Mouse (Mus musculus): ENCODE measurements around the gene Cluh. TPM values are rescaled to one million over a fixed set of nuclear protein-coding genes. Genes with fewer than 3 reads are reported as not detected.

Gene Cluh
- polyA plus RNA-seq, 1 experiment from 2014 or later: 6.3 TPM

GRCm38 (mm10) chr11:74653385-74653784, 4.1 kb downstream of the Cluh start:
- 83% methylated on average over 6 of the region's 6 CpGs for WGBS
- Histone ChIP-seq H3K9ac (ENCODE audit: low read length) (no peak overlapping the region), H3K36me3 (ENCODE audit: control insufficient read depth, insufficient read depth, low read length) (peaks cover 15% of the 10 kb centered on the region), H3K27me3 (replicated peaks; ENCODE audit: control insufficient read depth, insufficient read depth, low read length) (no peaks in the 10 kb centered on the region), H3K9me3 (replicated peaks; ENCODE audit: control insufficient read depth, low read length) (no peaks in the 10 kb centered on the region), H3K4me2 (ENCODE audit: low read length) (no peak overlapping the region), H3K27ac (ENCODE audit: low read depth, low read length) (no peak overlapping the region), H3K4me3 (ENCODE audit: low read depth, low read length) (no peak overlapping the region), H3K4me1 (ENCODE audit: control insufficient read depth, insufficient read depth, low read length) (peaks cover 9% of the 10 kb centered on the region; the same call in 1 of the 2 replicates)
- ATAC-seq: no peak
- DNase-seq (ENCODE audit: low spot score): no peak

GRCm38 (mm10) chr11:74655941-74656340, 6.6 kb downstream of the Cluh start:
- no peak for DNase-seq (ENCODE audit: low spot score)
- no peaks in the 10 kb centered on the region for H3K9me3 ChIP-seq (replicated peaks; ENCODE audit: control insufficient read depth, low read length)
- no peak overlapping the region for H3K9ac ChIP-seq (ENCODE audit: low read length)
- H3K4me3 ChIP-seq (ENCODE audit: low read depth, low read length): no peak overlapping the region
- no peaks in the 10 kb centered on the region; the same call in 1 of the 2 replicates for H3K4me1 ChIP-seq (ENCODE audit: control insufficient read depth, insufficient read depth, low read length)
- no peak overlapping the region for H3K27ac ChIP-seq (ENCODE audit: low read depth, low read length)
- 90% methylated on average over 3 of the region's 3 CpGs for WGBS
- peaks cover 41% of the 10 kb centered on the region for H3K36me3 ChIP-seq (ENCODE audit: control insufficient read depth, insufficient read depth, low read length)
- no peak for ATAC-seq
- H3K4me2 ChIP-seq (ENCODE audit: low read length): no peak overlapping the region
- no peaks in the 10 kb centered on the region for H3K27me3 ChIP-seq (replicated peaks; ENCODE audit: control insufficient read depth, insufficient read depth, low read length)

- ATAC-seq (no peak), DNase-seq (ENCODE audit: low spot score) (no peak)
- Histone ChIP-seq H3K4me1 (ENCODE audit: control insufficient read depth, insufficient read depth, low read length) (no peaks in the 10 kb centered on the region), H3K4me2 (ENCODE audit: low read length) (no peak overlapping the region), H3K27me3 (replicated peaks; ENCODE audit: control insufficient read depth, insufficient read depth, low read length) (no peaks in the 10 kb centered on the region), H3K9ac (ENCODE audit: low read length) (no peak overlapping the region), H3K4me3 (ENCODE audit: low read depth, low read length) (no peak overlapping the region), H3K36me3 (ENCODE audit: control insufficient read depth, insufficient read depth, low read length) (peaks cover 85% of the 10 kb centered on the region), H3K27ac (ENCODE audit: low read depth, low read length) (no peak overlapping the region), H3K9me3 (replicated peaks; ENCODE audit: control insufficient read depth, low read length) (no peaks in the 10 kb centered on the region)
- 93% methylated on average over 13 of the region's 13 CpGs for WGBS
Observed at GRCm38 (mm10) chr11:74660336-74660735, 11.0 kb downstream of the Cluh start.

GRCm38 (mm10) chr11:74661641-74662040, 12.3 kb downstream of the Cluh start:
- H3K4me3 ChIP-seq (ENCODE audit: low read depth, low read length): no peak overlapping the region
- H3K27ac ChIP-seq (ENCODE audit: low read depth, low read length): no peak overlapping the region
- ATAC-seq (no peak), DNase-seq (ENCODE audit: low spot score) (no peak)
- H3K4me2 ChIP-seq (ENCODE audit: low read length): no peak overlapping the region
- 95% methylated on average over 19 of the region's 19 CpGs for WGBS
- H3K36me3 ChIP-seq (ENCODE audit: control insufficient read depth, insufficient read depth, low read length): peaks cover 96% of the 10 kb centered on the region
- no peaks in the 10 kb centered on the region for H3K9me3 ChIP-seq (replicated peaks; ENCODE audit: control insufficient read depth, low read length)
- H3K9ac ChIP-seq (ENCODE audit: low read length): no peak overlapping the region
- no peaks in the 10 kb centered on the region for H3K27me3 ChIP-seq (replicated peaks; ENCODE audit: control insufficient read depth, insufficient read depth, low read length)
- H3K4me1 ChIP-seq (ENCODE audit: control insufficient read depth, insufficient read depth, low read length): no peaks in the 10 kb centered on the region

GRCm38 (mm10) chr11:74662221-74662620, 12.9 kb downstream of the Cluh start:
- Histone ChIP-seq H3K4me3 (ENCODE audit: low read depth, low read length) (no peak overlapping the region), H3K9ac (ENCODE audit: low read length) (no peak overlapping the region), H3K4me1 (ENCODE audit: control insufficient read depth, insufficient read depth, low read length) (no peaks in the 10 kb centered on the region), H3K4me2 (ENCODE audit: low read length) (no peak overlapping the region), H3K27ac (ENCODE audit: low read depth, low read length) (no peak overlapping the region), H3K36me3 (ENCODE audit: control insufficient read depth, insufficient read depth, low read length) (peaks cover 98% of the 10 kb centered on the region), H3K9me3 (replicated peaks; ENCODE audit: control insufficient read depth, low read length) (no peaks in the 10 kb centered on the region), H3K27me3 (replicated peaks; ENCODE audit: control insufficient read depth, insufficient read depth, low read length) (no peaks in the 10 kb centered on the region)
- DNase-seq (ENCODE audit: low spot score): no peak
- no peak for ATAC-seq
- WGBS: 90% methylated on average over 6 of the region's 6 CpGs

GRCm38 (mm10) chr11:74664279-74664678, 15.0 kb downstream of the Cluh start:
- Histone ChIP-seq H3K4me1 (ENCODE audit: control insufficient read depth, insufficient read depth, low read length) (no peaks in the 10 kb centered on the region), H3K27ac (ENCODE audit: low read depth, low read length) (no peak overlapping the region), H3K4me2 (ENCODE audit: low read length) (no peak overlapping the region), H3K27me3 (replicated peaks; ENCODE audit: control insufficient read depth, insufficient read depth, low read length) (no peaks in the 10 kb centered on the region), H3K4me3 (ENCODE audit: low read depth, low read length) (no peak overlapping the region), H3K9ac (ENCODE audit: low read length) (no peak overlapping the region), H3K36me3 (ENCODE audit: control insufficient read depth, insufficient read depth, low read length) (peaks cover 95% of the 10 kb centered on the region), H3K9me3 (replicated peaks; ENCODE audit: control insufficient read depth, low read length) (no peaks in the 10 kb centered on the region)
- ATAC-seq (no peak), DNase-seq (ENCODE audit: low spot score) (no peak)
- 96% methylated on average over 3 of the region's 3 CpGs for WGBS

- ATAC-seq: no peak
- H3K9me3 ChIP-seq (replicated peaks; ENCODE audit: control insufficient read depth, low read length): no peaks in the 10 kb centered on the region
- 93% methylated on average over 8 of the region's 8 CpGs for WGBS
- no peak overlapping the region for H3K27ac ChIP-seq (ENCODE audit: low read depth, low read length)
- no peak overlapping the region for H3K9ac ChIP-seq (ENCODE audit: low read length)
- H3K27me3 ChIP-seq (replicated peaks; ENCODE audit: control insufficient read depth, insufficient read depth, low read length): no peaks in the 10 kb centered on the region
- no peak overlapping the region for H3K4me3 ChIP-seq (ENCODE audit: low read depth, low read length)
- H3K36me3 ChIP-seq (ENCODE audit: control insufficient read depth, insufficient read depth, low read length): peaks cover 89% of the 10 kb centered on the region
- no peak overlapping the region for H3K4me2 ChIP-seq (ENCODE audit: low read length)
- H3K4me1 ChIP-seq (ENCODE audit: control insufficient read depth, insufficient read depth, low read length): no peaks in the 10 kb centered on the region
- no peak for DNase-seq (ENCODE audit: low spot score)
Observed at GRCm38 (mm10) chr11:74664906-74665305, 15.6 kb downstream of the Cluh start.

- H3K36me3 ChIP-seq (ENCODE audit: control insufficient read depth, insufficient read depth, low read length): peaks cover 84% of the 10 kb centered on the region
- H3K9ac ChIP-seq (ENCODE audit: low read length): no peak overlapping the region
- no peaks in the 10 kb centered on the region for H3K27me3 ChIP-seq (replicated peaks; ENCODE audit: control insufficient read depth, insufficient read depth, low read length)
- ATAC-seq: no peak
- H3K4me3 ChIP-seq (ENCODE audit: low read depth, low read length): no peak overlapping the region
- DNase-seq (ENCODE audit: low spot score): no peak
- no peaks in the 10 kb centered on the region for H3K9me3 ChIP-seq (replicated peaks; ENCODE audit: control insufficient read depth, low read length)
- no peak overlapping the region for H3K27ac ChIP-seq (ENCODE audit: low read depth, low read length)
- no peaks in the 10 kb centered on the region for H3K4me1 ChIP-seq (ENCODE audit: control insufficient read depth, insufficient read depth, low read length)
- 95% methylated on average over 17 of the region's 17 CpGs for WGBS
- no peak overlapping the region for H3K4me2 ChIP-seq (ENCODE audit: low read length)
Observed at GRCm38 (mm10) chr11:74665631-74666283, 16.5 kb downstream of the Cluh start.

- H3K36me3 ChIP-seq (ENCODE audit: control insufficient read depth, insufficient read depth, low read length): peaks cover 79% of the 10 kb centered on the region
- H3K9ac ChIP-seq (ENCODE audit: low read length): no peak overlapping the region
- DNase-seq (ENCODE audit: low spot score) (no peak), ATAC-seq (no peak)
- H3K27ac ChIP-seq (ENCODE audit: low read depth, low read length): no peak overlapping the region
- H3K9me3 ChIP-seq (replicated peaks; ENCODE audit: control insufficient read depth, low read length): no peaks in the 10 kb centered on the region
- no peak overlapping the region for H3K4me3 ChIP-seq (ENCODE audit: low read depth, low read length)
- H3K27me3 ChIP-seq (replicated peaks; ENCODE audit: control insufficient read depth, insufficient read depth, low read length): no peaks in the 10 kb centered on the region
- no peaks in the 10 kb centered on the region for H3K4me1 ChIP-seq (ENCODE audit: control insufficient read depth, insufficient read depth, low read length)
- 93% methylated on average over 5 of the region's 5 CpGs for WGBS
- H3K4me2 ChIP-seq (ENCODE audit: low read length): no peak overlapping the region
Observed at GRCm38 (mm10) chr11:74666284-74666652, 17.0 kb downstream of the Cluh start.
